Mouse (Mus musculus) E14TG2a.4 (cell line): ENCODE measurements around the gene Rhod.

Source experiments
- CTCF ChIP-seq: conservative IDR thresholded peaks from 2 replicates; pipeline ENCODE4 v1.5.1; 2014; ENCODE audit warnings: low read length
- NANOG ChIP-seq: IDR thresholded peaks from 2 replicates; pipeline ENCODE4 v1.6.1; 2014; ENCODE audit warnings: borderline replicate concordance, low read length, mixed read lengths

DNA sequence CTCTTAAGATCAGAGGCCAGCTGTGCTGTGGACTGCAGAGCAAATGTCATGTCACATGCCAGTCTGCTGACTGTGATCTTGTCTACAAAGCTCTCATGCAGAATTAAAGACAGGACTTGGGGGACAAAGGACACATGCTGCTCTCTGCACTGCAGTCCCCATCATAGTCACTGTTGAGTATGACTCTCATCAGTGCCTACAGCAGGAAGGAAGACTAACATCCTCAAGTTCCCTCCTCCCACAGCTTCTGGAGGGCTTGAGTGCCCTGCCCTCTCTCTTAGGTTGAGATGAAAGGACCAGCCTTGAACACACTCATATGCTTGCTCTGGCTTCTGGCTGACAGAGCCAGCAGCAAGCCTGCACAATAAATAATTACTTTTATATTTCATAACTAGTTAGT lies 21.5 kb downstream of the Rhod start:
- TF ChIP-seq CTCF (no peak), NANOG (no peak)
